Mouse (Mus musculus): ENCODE measurements at regions not wholly inside any gene's neighbourhood (a gene's known extent, or its start where the extent isn't known, plus 50 kb on each side); places are given as distances from the start of the nearest gene placed in this dataset.

GRCm38 (mm10) chr17:59429189-59429588, 416.0 kb upstream of the Nudt12 start:
- DNase-seq (ENCODE audit: low spot score in 2 of 2): no peak

GRCm38 (mm10) chr17:59421489-59421888, 408.3 kb upstream of the Nudt12 start:
- DNase-seq (ENCODE audit: low spot score in 2 of 2): no peak

GRCm38 (mm10) chr17:59409315-59409714, 396.1 kb upstream of the Nudt12 start:
- no peak for DNase-seq (ENCODE audit: low spot score in 2 of 2)

- no peak for DNase-seq (ENCODE audit: low spot score in 2 of 2)
Measured at GRCm38 (mm10) chr17:59404525-59404924, 391.4 kb upstream of the Nudt12 start.

GRCm38 (mm10) chr17:59397404-59397803, 384.2 kb upstream of the Nudt12 start:
- DNase-seq (ENCODE audit: low spot score in 2 of 2): no peak

GRCm38 (mm10) chr17:59383107-59383438, 369.9 kb upstream of the Nudt12 start:
- no peak for DNase-seq (ENCODE audit: low spot score in 2 of 2)

- no peak for DNase-seq (ENCODE audit: low spot score in 2 of 2)
Measured at GRCm38 (mm10) chr17:59382225-59383106, 369.3 kb upstream of the Nudt12 start.

GRCm38 (mm10) chr17:59373505-59374106, 360.4 kb upstream of the Nudt12 start:
- no peak for DNase-seq (ENCODE audit: low spot score in 2 of 2)

- no peak for DNase-seq (ENCODE audit: low spot score in 2 of 2)
Measured at GRCm38 (mm10) chr17:59369624-59370541, 356.7 kb upstream of the Nudt12 start.

- DNase-seq (ENCODE audit: low spot score in 2 of 2): no peak
Measured at GRCm38 (mm10) chr17:59365340-59365739, 352.2 kb upstream of the Nudt12 start.

GRCm38 (mm10) chr17:59362110-59362509, 348.9 kb upstream of the Nudt12 start:
- DNase-seq (ENCODE audit: low spot score in 2 of 2): no peak

- DNase-seq (ENCODE audit: low spot score in 2 of 2): no peak
Measured at GRCm38 (mm10) chr17:59361119-59361518, 347.9 kb upstream of the Nudt12 start.

GRCm38 (mm10) chr17:59359503-59359902, 346.3 kb upstream of the Nudt12 start:
- DNase-seq (ENCODE audit: low spot score in 2 of 2): no peak

GRCm38 (mm10) chr17:59345526-59345925, 332.4 kb upstream of the Nudt12 start:
- peak in 1 of 2 experiments; percentile 5 for DNase-seq (ENCODE audit: low spot score in 2 of 2)

- DNase-seq (ENCODE audit: low spot score in 2 of 2): no peak
Measured at GRCm38 (mm10) chr17:59297939-59298338, 284.8 kb upstream of the Nudt12 start.

GRCm38 (mm10) chr17:59281364-59281763, 268.2 kb upstream of the Nudt12 start:
- DNase-seq (ENCODE audit: low spot score in 2 of 2): peak in 1 of 2 experiments; percentile 20

GRCm38 (mm10) chr17:59279811-59280210, 266.6 kb upstream of the Nudt12 start:
- peak in 1 of 2 experiments; percentile 1 for DNase-seq (ENCODE audit: low spot score in 2 of 2)

GRCm38 (mm10) chr17:59269613-59270012, 256.4 kb upstream of the Nudt12 start:
- DNase-seq (ENCODE audit: low spot score in 2 of 2): no peak

- no peak for DNase-seq (ENCODE audit: low spot score in 2 of 2)
Measured at GRCm38 (mm10) chr17:59249000-59249399, 235.8 kb upstream of the Nudt12 start.

GRCm38 (mm10) chr17:59232251-59232650, 219.1 kb upstream of the Nudt12 start:
- DNase-seq (ENCODE audit: low spot score in 2 of 2): no peak

All from left cerebral cortex, adult 9 months (tissue).